Mouse (Mus musculus) erythroblast, adult 5-6 weeks (primary cell): ENCODE measurements around the gene Tspan10. TPM values are rescaled to one million over a fixed set of nuclear protein-coding genes. Genes with fewer than 3 reads are reported as not detected.
"Not testable (repeated sequence)": the region's sequence is repeated elsewhere in the genome, so short reads cannot be mapped to it uniquely, and the experiment has no call there.

Experiments
- ATAC-seq: replicated peaks from 2 replicates; pipeline ENCODE4 v1.8.0; 2016; ENCODE audit warnings: moderate number of reproducible peaks, mild to moderate bottlenecking, moderate TSS enrichment, inconsistent platforms; ENCODE audit not compliant: poor library complexity, low FRiP score, severe bottlenecking
- total RNA-seq, 2 experiments: library from RNA; stranded (forward) in 1 of 2; stranded (reverse) in 1 of 2; fragments of 150-400 nt in 1 of 2; fragments of 200-764, 138-1000 nt in 1 of 2; gene quantifications; 2 replicates each; pipeline versions ENCODE4 v1.2.3 to v1.2.4; 2015 to 2017; ENCODE audit warnings: low replicate concordance in 2 of 2

Tspan10 gene
- total RNA-seq (2015; ENCODE audit: low replicate concordance) = 1.3 TPM in 1 of 2 replicates, not detected in the other
- not detected in 2 replicates for total RNA-seq (2017; ENCODE audit: low replicate concordance)

GRCm38 (mm10) chr11:120442344-120442743 is at the start of gene Tspan10:
Gene Tspan10 (plus strand): TSS chr11:120442644.
- ATAC-seq = no peak

- ATAC-seq = no peak
Observed at GRCm38 (mm10) chr11:120395661-120396060, 46.8 kb upstream of the Tspan10 start.

GRCm38 (mm10) chr11:120397602-120398001 is 44.8 kb upstream of the Tspan10 start:
- ATAC-seq = no peak

GRCm38 (mm10) chr11:120399319-120399718 is 43.1 kb upstream of the Tspan10 start:
- no peak for ATAC-seq

- no peak for ATAC-seq
Observed at GRCm38 (mm10) chr11:120404814-120405213, 37.6 kb upstream of the Tspan10 start.

- peak; percentile 81 for ATAC-seq
Observed at GRCm38 (mm10) chr11:120405867-120406266, 36.6 kb upstream of the Tspan10 start.

- ATAC-seq = no peak
Observed at GRCm38 (mm10) chr11:120406445-120406844, 36.0 kb upstream of the Tspan10 start.

GRCm38 (mm10) chr11:120413621-120414020 is 28.8 kb upstream of the Tspan10 start:
- ATAC-seq = not testable (repeated sequence)

- ATAC-seq = no peak
Observed at GRCm38 (mm10) chr11:120417852-120418251, 24.6 kb upstream of the Tspan10 start.

GRCm38 (mm10) chr11:120418592-120418991 is 23.9 kb upstream of the Tspan10 start:
- ATAC-seq = no peak

GRCm38 (mm10) chr11:120422651-120423568 is 19.5 kb upstream of the Tspan10 start:
- peak; percentile 15; the same call in 1 of the 2 replicates for ATAC-seq

- ATAC-seq = peak; percentile 82
Observed at GRCm38 (mm10) chr11:120423569-120424295, 18.7 kb upstream of the Tspan10 start.

- no peak for ATAC-seq
Observed at GRCm38 (mm10) chr11:120426727-120427126, 15.7 kb upstream of the Tspan10 start.

- peak; percentile 91 for ATAC-seq
Observed at GRCm38 (mm10) chr11:120437152-120437856, 5.1 kb upstream of the Tspan10 start, which contains the start of gene Nploc4. Gene Nploc4 (minus strand): TSS chr11:120437708.

- no peak for ATAC-seq
Observed at GRCm38 (mm10) chr11:120437857-120438385, 4.5 kb upstream of the Tspan10 start.

- no peak for ATAC-seq
Observed at GRCm38 (mm10) chr11:120442765-120443280, 379 bp downstream of the Tspan10 start.

- ATAC-seq = no peak
Observed at GRCm38 (mm10) chr11:120444106-120444505, 1.7 kb downstream of the Tspan10 start.

GRCm38 (mm10) chr11:120445475-120445874 is 3.0 kb downstream of the Tspan10 start:
- ATAC-seq = no peak

GRCm38 (mm10) chr11:120447179-120447578 is 4.7 kb downstream of the Tspan10 start:
- ATAC-seq = no peak
